Mouse (Mus musculus): ENCODE measurements at regions not wholly inside any gene's neighbourhood (a gene's known extent, or its start where the extent isn't known, plus 50 kb on each side); places are given as distances from the start of the nearest gene placed in this dataset.

DNA sequence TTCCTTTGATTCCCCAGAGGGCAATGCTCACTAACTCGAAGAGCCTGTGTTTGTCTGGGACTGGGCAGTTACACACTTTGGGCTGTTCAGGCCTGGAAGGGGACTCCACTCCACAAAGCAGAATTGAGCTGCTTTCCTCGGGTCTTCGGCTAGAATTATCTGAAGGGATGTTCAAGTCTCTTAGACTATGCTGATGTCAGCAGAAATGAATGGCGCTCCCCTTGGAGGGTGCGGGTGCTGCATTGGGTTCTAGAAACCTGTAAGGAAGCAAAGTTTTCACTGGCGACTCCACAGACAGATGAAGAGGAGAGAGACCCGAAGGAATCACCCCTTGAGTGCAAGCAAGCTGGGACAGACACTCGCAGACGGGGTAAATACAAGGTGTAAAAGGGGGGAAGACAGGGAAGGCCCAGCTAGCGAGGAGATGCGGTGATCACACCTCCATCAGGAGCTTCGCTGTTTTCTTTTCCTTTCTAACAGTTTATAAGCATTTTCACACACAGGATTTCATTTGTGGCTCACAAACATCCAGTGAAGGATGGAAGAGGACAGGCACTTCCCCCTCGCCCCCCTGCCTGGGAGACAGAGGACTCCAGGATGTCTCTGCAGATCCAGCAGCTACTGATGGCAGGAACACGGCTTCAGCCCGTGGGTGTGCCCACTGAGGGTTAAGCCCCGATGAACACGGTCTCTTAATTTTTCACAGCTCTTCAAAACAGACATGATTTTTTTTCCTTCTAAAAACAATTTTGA, 314.2 kb downstream of the Gm49356 start:
- Histone ChIP-seq H3K27ac (ENCODE audit: low read depth, low read length) (no peak overlapping the region), H3K27me3 (replicated peaks; ENCODE audit: control insufficient read depth, insufficient read depth, low read length) (no peaks in the 10 kb centered on the region), H3K4me3 (ENCODE audit: low read length) (no peak overlapping the region), H3K36me3 (ENCODE audit: control insufficient read depth, insufficient read depth, low read length) (no peaks in the 10 kb centered on the region), H3K9me3 (ENCODE audit: control insufficient read depth, low read length) (no peaks in the 10 kb centered on the region), H3K9ac (ENCODE audit: low read depth, low read length) (no peak overlapping the region), H3K4me2 (ENCODE audit: low read length) (no peak overlapping the region), H3K4me1 (ENCODE audit: control insufficient read depth, insufficient read depth, low read depth, low read length) (peaks cover 2% of the 10 kb centered on the region)
- 78% methylated on average over 17 of the region's 17 CpGs for WGBS
- ATAC-seq = no peak

DNA sequence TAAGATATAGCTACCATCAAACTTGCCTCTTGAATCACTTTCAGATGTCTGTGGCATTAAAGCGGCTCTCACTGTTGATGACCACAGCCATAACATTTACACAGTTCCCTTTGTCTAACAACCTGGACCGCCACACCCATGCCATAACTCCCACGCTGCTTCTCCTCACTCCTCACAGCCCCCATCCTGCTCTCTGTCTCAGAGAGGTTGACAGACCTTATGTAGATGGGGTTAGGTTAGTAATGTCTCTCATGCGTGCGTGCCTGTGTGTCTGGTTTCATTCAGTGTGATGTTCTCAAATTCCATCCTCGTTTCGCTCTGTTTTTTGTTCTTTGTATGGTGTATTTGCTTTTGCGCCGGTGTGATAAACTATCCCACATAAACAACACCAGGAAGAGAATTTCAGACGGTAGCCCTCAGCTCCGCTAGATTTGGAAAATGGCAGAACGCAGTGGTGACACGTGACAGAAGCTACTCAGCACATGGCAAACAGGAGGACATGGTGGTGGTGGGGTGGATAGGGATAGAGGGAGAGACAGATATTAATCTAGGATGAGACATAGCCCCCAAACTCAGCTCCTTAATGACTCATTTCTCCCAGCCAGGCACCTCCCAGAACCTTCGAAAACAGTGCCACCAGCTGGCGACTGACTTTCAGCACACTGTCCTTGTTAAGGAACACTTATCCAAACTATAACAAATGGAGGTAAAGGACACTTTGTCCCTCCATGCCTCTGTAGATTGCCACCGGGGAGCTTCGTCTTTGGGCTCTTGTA, 314.9 kb downstream of the Gm49356 start:
- Histone ChIP-seq H3K4me2 (ENCODE audit: low read length) (no peak overlapping the region), H3K27me3 (replicated peaks; ENCODE audit: control insufficient read depth, insufficient read depth, low read length) (no peaks in the 10 kb centered on the region), H3K4me3 (ENCODE audit: low read length) (no peak overlapping the region), H3K36me3 (ENCODE audit: control insufficient read depth, insufficient read depth, low read length) (no peaks in the 10 kb centered on the region), H3K9me3 (ENCODE audit: control insufficient read depth, low read length) (no peaks in the 10 kb centered on the region), H3K9ac (ENCODE audit: low read depth, low read length) (no peak overlapping the region), H3K27ac (ENCODE audit: low read depth, low read length) (no peak overlapping the region), H3K4me1 (ENCODE audit: control insufficient read depth, insufficient read depth, low read depth, low read length) (no peaks in the 10 kb centered on the region)
- ATAC-seq = no peak
- 76% methylated on average over 17 of the region's 17 CpGs for WGBS

DNA sequence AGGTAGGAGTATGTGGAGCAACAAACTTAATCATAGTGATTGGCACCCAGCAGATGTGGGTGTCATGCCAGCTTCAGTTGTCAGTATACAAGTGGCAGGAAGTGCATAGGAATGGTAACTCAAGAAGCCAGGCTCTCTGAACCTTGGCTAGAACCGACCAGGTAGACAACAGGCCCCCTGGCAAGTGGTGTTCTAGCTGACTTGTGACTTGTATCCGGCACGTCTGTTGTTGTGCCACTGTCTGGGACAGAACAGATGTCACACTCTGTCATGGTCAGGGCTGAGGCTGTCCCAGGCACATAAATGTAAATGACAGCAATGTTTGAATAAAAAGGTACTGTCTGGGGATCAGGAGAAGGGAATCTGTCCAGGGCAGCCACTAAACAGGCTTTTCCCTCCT, 316.0 kb downstream of the Gm49356 start:
- WGBS = 64% methylated on average over 3 of the region's 3 CpGs
- Histone ChIP-seq H3K27me3 (replicated peaks; ENCODE audit: control insufficient read depth, insufficient read depth, low read length) (no peaks in the 10 kb centered on the region), H3K27ac (ENCODE audit: low read depth, low read length) (no peak overlapping the region), H3K9ac (ENCODE audit: low read depth, low read length) (no peak overlapping the region), H3K9me3 (ENCODE audit: control insufficient read depth, low read length) (no peaks in the 10 kb centered on the region), H3K4me1 (ENCODE audit: control insufficient read depth, insufficient read depth, low read depth, low read length) (no peaks in the 10 kb centered on the region), H3K36me3 (ENCODE audit: control insufficient read depth, insufficient read depth, low read length) (no peaks in the 10 kb centered on the region), H3K4me2 (ENCODE audit: low read length) (no peak overlapping the region), H3K4me3 (ENCODE audit: low read length) (no peak overlapping the region)
- no peak for ATAC-seq

- H3K4me1 ChIP-seq (ENCODE audit: control insufficient read depth, insufficient read depth, low read depth, low read length) = no peaks in the 10 kb centered on the region
- 93% methylated on average over 7 of the region's 7 CpGs for WGBS
- no peak overlapping the region for H3K9ac ChIP-seq (ENCODE audit: low read depth, low read length)
- ATAC-seq = no peak
- H3K27me3 ChIP-seq (replicated peaks; ENCODE audit: control insufficient read depth, insufficient read depth, low read length) = no peaks in the 10 kb centered on the region
- no peak overlapping the region for H3K4me2 ChIP-seq (ENCODE audit: low read length)
- H3K27ac ChIP-seq (ENCODE audit: low read depth, low read length) = no peak overlapping the region
- H3K36me3 ChIP-seq (ENCODE audit: control insufficient read depth, insufficient read depth, low read length) = no peaks in the 10 kb centered on the region
- no peaks in the 10 kb centered on the region for H3K9me3 ChIP-seq (ENCODE audit: control insufficient read depth, low read length)
- H3K4me3 ChIP-seq (ENCODE audit: low read length) = no peak overlapping the region
Observed at GRCm38 (mm10) chr15:59205544-59205943, 316.4 kb downstream of the Gm49356 start.

DNA sequence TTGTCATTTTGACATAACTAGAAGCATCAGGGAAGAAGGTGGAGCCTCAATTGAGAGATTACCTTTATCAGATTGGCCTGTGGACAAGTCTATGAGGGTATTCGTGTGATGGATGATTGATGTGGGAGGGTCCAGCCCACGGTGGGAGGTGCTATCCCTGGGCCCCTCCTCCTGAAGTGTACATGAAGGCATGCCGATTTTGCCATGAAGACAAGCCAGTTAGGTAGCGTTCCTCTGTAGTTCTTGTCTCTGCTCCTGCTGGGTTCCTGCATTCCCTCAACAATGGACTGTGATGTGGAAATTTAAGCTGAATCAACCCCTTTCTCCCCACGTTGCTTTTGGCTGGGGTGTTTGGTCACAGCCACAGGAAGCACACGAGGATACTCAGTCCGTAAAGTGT, 317.5 kb downstream of the Gm49356 start:
- no peak for ATAC-seq
- no peaks in the 10 kb centered on the region for H3K9me3 ChIP-seq (ENCODE audit: control insufficient read depth, low read length)
- H3K27me3 ChIP-seq (replicated peaks; ENCODE audit: control insufficient read depth, insufficient read depth, low read length) = no peaks in the 10 kb centered on the region
- no peak overlapping the region for H3K4me3 ChIP-seq (ENCODE audit: low read length)
- H3K4me1 ChIP-seq (ENCODE audit: control insufficient read depth, insufficient read depth, low read depth, low read length) = no peaks in the 10 kb centered on the region
- no peak overlapping the region for H3K9ac ChIP-seq (ENCODE audit: low read depth, low read length)
- H3K27ac ChIP-seq (ENCODE audit: low read depth, low read length) = no peak overlapping the region
- no peaks in the 10 kb centered on the region for H3K36me3 ChIP-seq (ENCODE audit: control insufficient read depth, insufficient read depth, low read length)
- H3K4me2 ChIP-seq (ENCODE audit: low read length) = no peak overlapping the region
- 66% methylated on average over 7 of the region's 7 CpGs for WGBS

- Histone ChIP-seq H3K36me3 (ENCODE audit: control insufficient read depth, insufficient read depth, low read length) (no peaks in the 10 kb centered on the region), H3K4me1 (ENCODE audit: control insufficient read depth, insufficient read depth, low read depth, low read length) (no peaks in the 10 kb centered on the region), H3K27ac (ENCODE audit: low read depth, low read length) (no peak overlapping the region), H3K9me3 (ENCODE audit: control insufficient read depth, low read length) (no peaks in the 10 kb centered on the region), H3K4me2 (ENCODE audit: low read length) (no peak overlapping the region), H3K27me3 (replicated peaks; ENCODE audit: control insufficient read depth, insufficient read depth, low read length) (no peaks in the 10 kb centered on the region), H3K9ac (ENCODE audit: low read depth, low read length) (no peak overlapping the region), H3K4me3 (ENCODE audit: low read length) (no peak overlapping the region)
- 76% methylated on average over 4 of the region's 4 CpGs for WGBS
- no peak for ATAC-seq
Observed at GRCm38 (mm10) chr15:59207976-59208375, 318.9 kb downstream of the Gm49356 start.

DNA sequence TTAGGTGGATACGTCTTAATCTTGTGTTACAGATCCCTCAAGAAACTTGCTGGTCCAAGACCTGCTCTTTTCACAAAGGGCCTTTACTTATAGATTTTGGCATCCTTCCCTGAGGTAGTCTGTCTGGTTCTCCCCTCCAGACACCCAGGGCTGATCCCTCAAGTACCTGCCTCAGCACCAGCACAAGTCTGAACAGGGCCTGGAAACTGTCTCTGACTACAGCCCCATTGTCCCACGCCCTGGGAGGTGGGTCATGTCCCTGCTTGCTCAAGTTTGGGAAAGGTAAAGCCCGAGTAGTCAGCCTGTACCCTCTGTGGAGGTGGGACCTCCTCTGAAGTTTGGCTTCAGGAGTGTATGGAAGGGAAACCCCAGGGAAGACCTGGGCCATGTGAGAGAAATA, 323.3 kb downstream of the Gm49356 start:
- ATAC-seq = no peak
- no peak overlapping the region for H3K4me2 ChIP-seq (ENCODE audit: low read length)
- no peaks in the 10 kb centered on the region for H3K9me3 ChIP-seq (ENCODE audit: control insufficient read depth, low read length)
- H3K36me3 ChIP-seq (ENCODE audit: control insufficient read depth, insufficient read depth, low read length) = no peaks in the 10 kb centered on the region
- H3K27ac ChIP-seq (ENCODE audit: low read depth, low read length) = no peak overlapping the region
- H3K9ac ChIP-seq (ENCODE audit: low read depth, low read length) = no peak overlapping the region
- H3K27me3 ChIP-seq (replicated peaks; ENCODE audit: control insufficient read depth, insufficient read depth, low read length) = no peaks in the 10 kb centered on the region
- no peaks in the 10 kb centered on the region for H3K4me1 ChIP-seq (ENCODE audit: control insufficient read depth, insufficient read depth, low read depth, low read length)
- no peak overlapping the region for H3K4me3 ChIP-seq (ENCODE audit: low read length)
- WGBS = 77% methylated on average over 3 of the region's 3 CpGs

- no peaks in the 10 kb centered on the region for H3K36me3 ChIP-seq (ENCODE audit: control insufficient read depth, insufficient read depth, low read length)
- no peaks in the 10 kb centered on the region for H3K27me3 ChIP-seq (replicated peaks; ENCODE audit: control insufficient read depth, insufficient read depth, low read length)
- H3K4me1 ChIP-seq (ENCODE audit: control insufficient read depth, insufficient read depth, low read depth, low read length) = no peaks in the 10 kb centered on the region
- H3K9ac ChIP-seq (ENCODE audit: low read depth, low read length) = no peak overlapping the region
- no peak for ATAC-seq
- H3K4me2 ChIP-seq (ENCODE audit: low read length) = no peak overlapping the region
- 85% methylated on average over 4 of the region's 4 CpGs for WGBS
- no peak overlapping the region for H3K4me3 ChIP-seq (ENCODE audit: low read length)
- H3K9me3 ChIP-seq (ENCODE audit: control insufficient read depth, low read length) = no peaks in the 10 kb centered on the region
- H3K27ac ChIP-seq (ENCODE audit: low read depth, low read length) = no peak overlapping the region
Observed at GRCm38 (mm10) chr15:59214096-59214495, 325.0 kb downstream of the Gm49356 start.

DNA sequence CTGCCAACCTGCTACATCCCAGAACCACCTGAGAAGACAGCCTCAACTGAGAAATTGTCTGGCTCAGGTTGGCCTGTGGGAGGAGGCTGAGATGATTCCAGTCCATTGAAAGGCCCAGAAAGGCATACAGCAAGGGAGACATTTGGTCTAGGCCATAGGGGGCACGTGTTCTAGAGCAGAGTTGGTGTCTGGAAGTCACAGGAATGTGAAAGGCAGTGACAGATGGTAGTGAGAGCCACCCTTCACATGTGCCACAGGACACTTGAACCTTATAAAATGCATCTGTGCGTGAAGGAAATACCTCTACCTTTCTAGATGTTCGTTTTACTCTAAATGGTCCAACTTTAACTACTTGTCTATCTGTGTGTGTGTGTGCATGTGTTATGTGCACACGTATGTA, 326.1 kb downstream of the Gm49356 start:
- Histone ChIP-seq H3K4me1 (ENCODE audit: control insufficient read depth, insufficient read depth, low read depth, low read length) (no peaks in the 10 kb centered on the region), H3K4me3 (ENCODE audit: low read length) (no peak overlapping the region), H3K4me2 (ENCODE audit: low read length) (no peak overlapping the region), H3K9me3 (ENCODE audit: control insufficient read depth, low read length) (no peaks in the 10 kb centered on the region), H3K36me3 (ENCODE audit: control insufficient read depth, insufficient read depth, low read length) (no peaks in the 10 kb centered on the region), H3K9ac (ENCODE audit: low read depth, low read length) (no peak overlapping the region), H3K27ac (ENCODE audit: low read depth, low read length) (no peak overlapping the region), H3K27me3 (replicated peaks; ENCODE audit: control insufficient read depth, insufficient read depth, low read length) (no peaks in the 10 kb centered on the region)
- no peak for ATAC-seq
- WGBS = 85% methylated on average over 4 of the region's 4 CpGs
